Mouse (Mus musculus) E14TG2a.4 (cell line): ENCODE results near the gene Phc1.

Experiments used
- CTCF ChIP-seq: conservative IDR thresholded peaks from 2 replicates; pipeline ENCODE4 v1.5.1; 2014; ENCODE audit warnings: low read length
- NANOG ChIP-seq: IDR thresholded peaks from 2 replicates; pipeline ENCODE4 v1.6.1; 2014; ENCODE audit warnings: borderline replicate concordance, low read length, mixed read lengths
- POU5F1 ChIP-seq: IDR thresholded peaks from 2 replicates; pipeline ENCODE4 v1.6.1; 2014; ENCODE audit warnings: low read length, borderline replicate concordance

DNA sequence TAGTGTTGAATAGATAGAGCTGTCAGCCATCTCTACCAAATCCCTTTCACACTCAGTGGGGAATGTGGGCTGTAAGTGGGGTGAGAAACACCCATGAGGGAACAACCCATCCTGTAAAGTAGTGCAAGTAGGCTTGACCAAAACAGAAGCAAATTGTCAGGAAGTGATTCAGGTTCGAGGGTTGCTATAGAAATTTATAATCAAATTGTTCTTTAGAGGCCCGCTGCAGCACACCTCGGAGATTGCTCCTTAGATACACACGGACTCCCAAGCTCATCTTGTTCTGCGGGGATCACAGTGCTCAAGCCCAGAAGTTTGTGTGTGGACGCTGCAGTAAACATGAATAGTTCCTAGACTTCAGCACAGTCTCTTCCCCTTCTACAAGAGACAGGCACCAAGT is 57.6 kb downstream of the Phc1 start, which contains the start of gene Klrg1:
- TF ChIP-seq CTCF: no peak
- TF ChIP-seq POU5F1: no peak
- no peak for TF ChIP-seq NANOG
